Comparison of ENCODE assay signal across 12 mouse cellular contexts in genomic region chr15:100198983-100199745, GRCm38 (mm10). TPM values are rescaled to one million over a fixed set of nuclear protein-coding genes. Genes with fewer than 3 reads are reported as not detected.
DNase-seq lines count a peak whose midpoint lies in the region; ATAC-seq and TF ChIP-seq lines count a peak whose summit lies in the region.
"Had no signal": no experiment of that assay in that cellular context is flagged by ENCODE, and none has a peak within 500 bp of the region (broad histone marks: within the 10 kb centered on the region; RNA-seq: fewer than 3 reads in every experiment).

No protein-coding gene starts in this region.

- no peak overlapping the region for H3K9ac ChIP-seq in lung, embryonic 16.5 days (ENCODE audit: low read length)
- H3K9ac ChIP-seq in heart, adult 2 months (ENCODE audit: low read depth, low read length) = peak overlapping the region; percentile 30
- H3K9ac ChIP-seq in intestine, embryonic 15.5 days = no peak overlapping the region
- H3K9ac ChIP-seq: limb, embryonic 13.5 days had no signal

- no peak overlapping the region for H3K4me2 ChIP-seq in lung, embryonic 16.5 days (ENCODE audit: low read depth, low read length)
- H3K4me2 ChIP-seq in intestine, embryonic 15.5 days (replicated peaks) = no peak overlapping the region
- H3K4me2 ChIP-seq: limb, embryonic 13.5 days had no signal

- 0 out of 2 replicates have a peak, but pooled peaks have one; percentile 43 for TF ChIP-seq EP300 in heart, adult 2 months (IDR thresholded peaks at IDR 0.05; ENCODE audit: insufficient read depth, low read depth, low read length)

- H3K4me1 ChIP-seq in lung, embryonic 16.5 days (replicated peaks; ENCODE audit: control insufficient read depth, insufficient read depth, low read length) = no peaks in the 10 kb centered on the region
- peaks cover 10% of the 10 kb centered on the region for H3K4me1 ChIP-seq in heart, adult 2 months (ENCODE audit: control insufficient read depth, insufficient read depth, low read length)
- no peaks in the 10 kb centered on the region for H3K4me1 ChIP-seq in intestine, embryonic 15.5 days (replicated peaks)
- H3K4me1 ChIP-seq: forebrain, embryonic 10.5 days; limb, embryonic 13.5 days had no signal

- TF ChIP-seq POLR2A in heart, adult 2 months (IDR thresholded peaks at IDR 0.05; ENCODE audit: insufficient read depth, low read depth, low read length) = peak; percentile 64

- 84% methylated on average over 11 of the region's 11 CpGs for WGBS in lung, embryonic 16.5 days
- 49% methylated on average over 11 of the region's 11 CpGs for WGBS in heart, adult 2 months
- WGBS in intestine, embryonic 15.5 days = 87% methylated on average over 11 of the region's 11 CpGs

- H3K79me2 ChIP-seq in heart, adult 2 months (replicated peaks; ENCODE audit: control insufficient read depth, insufficient read depth, low read length) = no peaks in the 10 kb centered on the region

- intact Hi-C loops in heart, adult 2 months (cut with DNase I) = no loop called here

- no peaks in the 10 kb centered on the region for H3K27me3 ChIP-seq in lung, embryonic 16.5 days (ENCODE audit: control insufficient read depth, insufficient read depth, low read depth, low read length)
- no peaks in the 10 kb centered on the region for H3K27me3 ChIP-seq in heart, adult 2 months (ENCODE audit: control insufficient read depth, insufficient read depth, low read length)
- H3K27me3 ChIP-seq in intestine, embryonic 15.5 days (replicated peaks) = no peaks in the 10 kb centered on the region
- H3K27me3 ChIP-seq: limb, embryonic 13.5 days; Patski had no signal

- TF ChIP-seq CTCF in heart, adult 2 months (IDR thresholded peaks at IDR 0.05) = peak; percentile 75

- H3K27ac ChIP-seq in lung, embryonic 16.5 days (ENCODE audit: low read length) = peak overlapping the region; percentile 21; the same call in 1 of the 2 replicates
- peak overlapping the region; percentile 92 for H3K27ac ChIP-seq in heart, adult 2 months
- no peak overlapping the region for H3K27ac ChIP-seq in intestine, embryonic 15.5 days
- H3K27ac ChIP-seq: forebrain, embryonic 10.5 days; limb, embryonic 13.5 days had no signal

- H3K4me3 ChIP-seq in lung, embryonic 16.5 days (ENCODE audit: low read length) = no peak overlapping the region
- H3K4me3 ChIP-seq in heart, adult 2 months = peak overlapping the region; percentile 43
- no peak overlapping the region for H3K4me3 ChIP-seq in intestine, embryonic 15.5 days (replicated peaks)
- H3K4me3 ChIP-seq: forebrain, embryonic 10.5 days; limb, embryonic 13.5 days had no signal

- 0 out of 2 replicates have a peak, but pooled peaks have one; percentile 36 for ATAC-seq in lung, embryonic 16.5 days (ENCODE audit: low read depth)
- no peak for ATAC-seq in intestine, embryonic 15.5 days
- ATAC-seq: Patski had no signal

- H3K36me3 ChIP-seq in lung, embryonic 16.5 days (ENCODE audit: control insufficient read depth, insufficient read depth, low read length) = peaks cover 29% of the 10 kb centered on the region
- H3K36me3 ChIP-seq in heart, adult 2 months (ENCODE audit: control insufficient read depth, insufficient read depth, low read length) = 0 out of 2 replicates have a peak, but pooled peaks cover 6% of the 10 kb centered on the region
- 0 out of 2 replicates have a peak, but pooled peaks cover 11% of the 10 kb centered on the region for H3K36me3 ChIP-seq in intestine, embryonic 15.5 days

- peak; percentile 42 for DNase-seq in adrenal gland, postnatal 10 days
- DNase-seq in adrenal gland, adult (ENCODE audit: inconsistent age in 2 of 2, low spot score in 1 of 2) = no peak
- no peak for DNase-seq in lung, postnatal 36 days
- peak; percentile 44 to 72 for DNase-seq in heart, adult 2 months
- DNase-seq in skeletal muscle tissue, adult 2 months (ENCODE audit: low read depth, low spot score) = peak; percentile 82
- DNase-seq in ovary, adult 18-20 months (ENCODE audit: low spot score) = no peak
- DNase-seq: spleen, adult 18-20 months had no signal

- no peaks in the 10 kb centered on the region for H3K9me3 ChIP-seq in lung, embryonic 16.5 days (ENCODE audit: control insufficient read depth, low read length)
- H3K9me3 ChIP-seq in intestine, embryonic 15.5 days = no peaks in the 10 kb centered on the region
- H3K9me3 ChIP-seq: forebrain, embryonic 10.5 days; limb, embryonic 13.5 days had no signal

RNA-seq across cellular contexts. Expression of gene Atf1, which starts 28.5 kb away (rescaled TPM):
- total RNA-seq in adrenal gland, postnatal 10 days (2021) = 10 to 100 TPM; 49.6 to 56.3 TPM
- 44.5 and 46.2 TPM in 2 replicates for polyA plus RNA-seq in lung, embryonic 16.5 days (2015; fragmentation: Nextera tagmentation; extraction: Ambion mirVana)
- total RNA-seq in heart, adult 2 months (2021) = 10 to 100 TPM; 50.7 to 53.9 TPM
- polyA plus RNA-seq in heart, adult 2 months (2012; rRNA removed) = 54.2 and 59.7 TPM in 2 replicates
- 41.5 and 44.5 TPM in 2 replicates for polyA plus RNA-seq in intestine, embryonic 15.5 days (2015; fragmentation: Nextera tagmentation; extraction: Ambion mirVana)

Comparison
In these comparisons a context has a peak if more than half of its experiments do, and no peak if none do; other contexts are left out.
1. DNase-seq: peak in adrenal gland, postnatal 10 days (single experiment), heart, adult 2 months (2 of 2) and skeletal muscle tissue, adult 2 months (single experiment); none in adrenal gland, adult (0 of 2), lung, postnatal 36 days (single experiment) and ovary, adult 18-20 months (single experiment).